In the genomic region with DNA sequence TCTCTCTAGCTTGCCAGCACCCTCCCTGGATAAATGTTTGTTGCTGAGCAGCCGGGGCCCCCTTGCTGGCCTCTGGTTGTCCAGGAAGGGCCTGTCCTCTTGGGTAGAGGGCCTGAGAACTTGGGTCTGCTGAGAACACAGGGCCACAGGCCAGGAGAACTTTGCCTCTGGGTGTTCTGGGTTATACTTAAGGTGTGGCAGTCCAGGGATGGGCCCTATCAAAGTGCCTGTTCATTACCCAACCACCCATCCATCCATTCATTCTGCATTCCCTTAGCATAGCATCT, we compare ENCODE assay signal across 9 mouse cellular contexts. TPM values are rescaled to one million over a fixed set of nuclear protein-coding genes. Genes with fewer than 3 reads are reported as not detected.
DNase-seq lines count a peak whose midpoint lies in the region; ATAC-seq and TF ChIP-seq lines count a peak whose summit lies in the region.
"Had no signal": no experiment of that assay in that cellular context is flagged by ENCODE, and none has a peak within 500 bp of the region (broad histone marks: within the 10 kb centered on the region; RNA-seq: fewer than 3 reads in every experiment).

No protein-coding gene starts in this region.

- H3K9ac ChIP-seq in liver, embryonic 12.5 days = peak overlapping the region; percentile 84

- peaks cover 38% of the 10 kb centered on the region for H3K4me1 ChIP-seq in erythroblast, embryonic 14.5 days (ENCODE audit: control insufficient read depth)
- peaks cover 10% of the 10 kb centered on the region; the same call in 1 of the 2 replicates for H3K4me1 ChIP-seq in spleen, adult 2 months (ENCODE audit: control insufficient read depth, insufficient read depth, insufficient read length)
- peaks cover 41% of the 10 kb centered on the region for H3K4me1 ChIP-seq in liver, embryonic 12.5 days

- TF ChIP-seq POLR2A in spleen, adult 2 months (IDR thresholded peaks at IDR 0.05; ENCODE audit: low read depth, low read length) = no peak

- TF ChIP-seq CTCF in spleen, adult 2 months (IDR thresholded peaks at IDR 0.05; ENCODE audit: extremely low read depth, insufficient read depth, insufficient read length, insufficient replicate concordance) = no peak

- no peak for DNase-seq in spleen, adult 2 months (ENCODE audit: low read depth in 1 of 2, low spot score in 2 of 2)
- DNase-seq in spleen, postnatal 14 days (ENCODE audit: low spot score in 2 of 2) = no peak
- no peak for DNase-seq in natural killer cell, adult 2 months (ENCODE audit: low spot score in 2 of 2)
- no peak for DNase-seq in retina, postnatal 1 day
- DNase-seq in thymus, postnatal 14 days = no peak
- DNase-seq: cerebellum, postnatal 25 days had no signal

- no peaks in the 10 kb centered on the region for H3K27me3 ChIP-seq in erythroblast, embryonic 14.5 days (ENCODE audit: control insufficient read depth)
- no peaks in the 10 kb centered on the region for H3K27me3 ChIP-seq in spleen, adult 2 months (ENCODE audit: control insufficient read depth, insufficient read depth, low read length)
- no peaks in the 10 kb centered on the region for H3K27me3 ChIP-seq in liver, embryonic 12.5 days (replicated peaks)

- no peak overlapping the region for H3K27ac ChIP-seq in spleen, adult 2 months (ENCODE audit: insufficient read depth, low read length)
- peak overlapping the region; percentile 85 for H3K27ac ChIP-seq in liver, embryonic 12.5 days

- no peak for ATAC-seq in erythroblast, adult 5-6 weeks (replicated peaks; ENCODE audit: low FRiP score, poor library complexity, severe bottlenecking)
- no peak for ATAC-seq in liver, embryonic 12.5 days

- WGBS in spleen, adult 2 months = 80% methylated on average over 1 of the region's 1 CpGs
- 52% methylated on average over 1 of the region's 1 CpGs for WGBS in liver, embryonic 12.5 days (ENCODE audit: insufficient replicate concordance)

- H3K4me2 ChIP-seq in liver, embryonic 12.5 days = peak overlapping the region; percentile 94

- peak overlapping the region; percentile 80 for H3K4me3 ChIP-seq in erythroblast, embryonic 14.5 days (replicated peaks)
- peak overlapping the region; percentile 75; the same call in 1 of the 2 replicates for H3K4me3 ChIP-seq in spleen, adult 2 months (ENCODE audit: extremely low read depth, insufficient read depth, insufficient read length)
- H3K4me3 ChIP-seq in liver, embryonic 12.5 days = peak overlapping the region; percentile 75

- H3K9me3 ChIP-seq in erythroblast, embryonic 14.5 days (ENCODE audit: control insufficient read depth, low read length) = peaks cover 5% of the 10 kb centered on the region; the same call in 1 of the 2 replicates
- no peaks in the 10 kb centered on the region for H3K9me3 ChIP-seq in liver, embryonic 12.5 days (replicated peaks)

- peaks cover 45% of the 10 kb centered on the region for H3K36me3 ChIP-seq in erythroblast, embryonic 14.5 days (ENCODE audit: control insufficient read depth)
- peaks cover 10% of the 10 kb centered on the region for H3K36me3 ChIP-seq in spleen, adult 2 months (ENCODE audit: control insufficient read depth, insufficient read depth, low read length)
- H3K36me3 ChIP-seq in liver, embryonic 12.5 days = peaks cover 43% of the 10 kb centered on the region

RNA-seq across cellular contexts. Expression of a gene that starts 1.3 kb away (rescaled TPM):
- polyA plus RNA-seq in erythroblast, embryonic 14.5 days (2012) = 2.2 and 2.6 TPM in 2 replicates
- total RNA-seq in erythroblast, adult 5-6 weeks (2015; ENCODE audit: low replicate concordance) = 2.3 and 3.7 TPM in 2 replicates
- total RNA-seq in erythroblast, adult 5-6 weeks (2017; ENCODE audit: low replicate concordance) = 5.4 and 9.1 TPM in 2 replicates
- polyA plus RNA-seq in spleen, adult 2 months (2012; rRNA removed) = 31.9 and 48.2 TPM in 2 replicates
- 23.5 and 24.3 TPM in 2 replicates for polyA plus RNA-seq in liver, embryonic 12.5 days (2016; fragmentation: Nextera tagmentation; extraction: Ambion mirVana)

RNA-seq across cellular contexts. Expression of a gene that starts 22.3 kb away (rescaled TPM):
- polyA plus RNA-seq in erythroblast, embryonic 14.5 days (2012) = 15.6 and 20.5 TPM in 2 replicates
- 42.0 and 69.4 TPM in 2 replicates for total RNA-seq in erythroblast, adult 5-6 weeks (2015; ENCODE audit: low replicate concordance)
- 51.8 and 55.1 TPM in 2 replicates for total RNA-seq in erythroblast, adult 5-6 weeks (2017; ENCODE audit: low replicate concordance)
- polyA plus RNA-seq in spleen, adult 2 months (2012; rRNA removed) = 53.9 and 55.2 TPM in 2 replicates
- polyA plus RNA-seq in liver, embryonic 12.5 days (2016; fragmentation: Nextera tagmentation; extraction: Ambion mirVana) = 26.0 and 28.6 TPM in 2 replicates

RNA-seq across cellular contexts. Expression of a gene that starts 22.5 kb away (rescaled TPM):
- 150 and 192 TPM in 2 replicates for polyA plus RNA-seq in erythroblast, embryonic 14.5 days (2012)
- total RNA-seq in erythroblast, adult 5-6 weeks (2015; ENCODE audit: low replicate concordance) = 121 and 149 TPM in 2 replicates
- 118 and 183 TPM in 2 replicates for total RNA-seq in erythroblast, adult 5-6 weeks (2017; ENCODE audit: low replicate concordance)
- 136 and 152 TPM in 2 replicates for polyA plus RNA-seq in spleen, adult 2 months (2012; rRNA removed)
- polyA plus RNA-seq in liver, embryonic 12.5 days (2016; fragmentation: Nextera tagmentation; extraction: Ambion mirVana) = 168 and 173 TPM in 2 replicates

RNA-seq across cellular contexts. Expression of a gene that starts 29.3 kb away (rescaled TPM):
- 0.95 and 1.2 TPM in 2 replicates for polyA plus RNA-seq in erythroblast, embryonic 14.5 days (2012)
- total RNA-seq in erythroblast, adult 5-6 weeks (2015; ENCODE audit: low replicate concordance) = 0.84 and 1.5 TPM in 2 replicates
- 4.7 and 5.8 TPM in 2 replicates for total RNA-seq in erythroblast, adult 5-6 weeks (2017; ENCODE audit: low replicate concordance)
- polyA plus RNA-seq in spleen, adult 2 months (2012; rRNA removed) = 11.1 and 11.7 TPM in 2 replicates
- polyA plus RNA-seq in liver, embryonic 12.5 days (2016; fragmentation: Nextera tagmentation; extraction: Ambion mirVana) = 12.7 and 13.6 TPM in 2 replicates

RNA-seq across cellular contexts. Expression of a gene that starts 34.2 kb away (rescaled TPM):
- 1.8 TPM in 2 replicates for polyA plus RNA-seq in erythroblast, embryonic 14.5 days (2012)
- total RNA-seq in erythroblast, adult 5-6 weeks (2015; ENCODE audit: low replicate concordance) = 5.2 and 7.3 TPM in 2 replicates
- 7.4 and 9.3 TPM in 2 replicates for total RNA-seq in erythroblast, adult 5-6 weeks (2017; ENCODE audit: low replicate concordance)
- 92.3 and 114 TPM in 2 replicates for polyA plus RNA-seq in spleen, adult 2 months (2012; rRNA removed)
- polyA plus RNA-seq in liver, embryonic 12.5 days (2016; fragmentation: Nextera tagmentation; extraction: Ambion mirVana) = 30.3 and 33.7 TPM in 2 replicates
